Mouse (Mus musculus) intestine, embryonic 14.5 days (tissue): ENCODE results near the gene Epha1. TPM values are rescaled to one million over a fixed set of nuclear protein-coding genes. Genes with fewer than 3 reads are reported as not detected.

ENCODE experiments used
- ATAC-seq: fragments of 200-750 bp; cut with Nextera tagmentation; replicated peaks from 2 replicates; pipeline ENCODE4 v1.8.0; 2017; ENCODE audit warnings: low read depth, moderate number of reproducible peaks, moderate TSS enrichment, moderate library complexity; ENCODE audit not compliant: low FRiP score, low TSS enrichment
- DNase-seq: peaks from one replicate; pipeline ENCODE4 v3.0.0-alpha.2; 2018; ENCODE audit warnings: low spot score
- H3K27ac ChIP-seq: fragments of 300-500 bp; sonication (generic); 2 replicates; pipeline ENCODE4 v1.5.1; 2014; ENCODE audit warnings: low read depth, mild to moderate bottlenecking, control low read depth
- H3K27me3 ChIP-seq: fragments of 300-500 bp; sonication (generic); replicated peaks from 2 replicates; pipeline ENCODE4 v1.6.1; 2014; ENCODE audit warnings: low read length, control low read depth; ENCODE audit not compliant: control insufficient read depth, insufficient read depth
- H3K36me3 ChIP-seq: fragments of 300-500 bp; sonication (generic); 2 replicates; pipeline ENCODE4 v1.6.1; 2014; ENCODE audit warnings: low read length, control low read depth; ENCODE audit not compliant: control insufficient read depth, insufficient read depth
- H3K4me1 ChIP-seq: fragments of 300-500 bp; sonication (generic); replicated peaks from 2 replicates; pipeline ENCODE4 v1.6.1; 2014; ENCODE audit warnings: low read length, control low read depth, mixed read lengths; ENCODE audit not compliant: control insufficient read depth, insufficient read depth
- H3K4me2 ChIP-seq: fragments of 300-500 bp; sonication (generic); 2 replicates; pipeline ENCODE4 v1.6.1; 2014; ENCODE audit warnings: low read length
- H3K4me3 ChIP-seq: fragments of 300-500 bp; sonication (generic); 2 replicates; pipeline ENCODE4 v1.5.1; 2014; ENCODE audit warnings: low read depth, low read length, control low read depth, mixed read lengths
- H3K9ac ChIP-seq: fragments of 300-500 bp; sonication (generic); 2 replicates; pipeline ENCODE4 v1.6.1; 2014; ENCODE audit warnings: mild to moderate bottlenecking, low read length
- H3K9me3 ChIP-seq: fragments of 300-500 bp; sonication (generic); 2 replicates; pipeline ENCODE4 v1.6.1; 2016; ENCODE audit warnings: low read length, control low read depth; ENCODE audit not compliant: control insufficient read depth
- WGBS: fragments of 180-500 bp; shearing (Covaris S2); extraction: QIAGEN DNeasy Blood & Tissue Kit; methylation state at CpG from one replicate; pipeline ENCODE4 v1.1.7; 2014; 5-methylcytosine and 5-hydroxymethylcytosine counted together
- polyA plus RNA-seq: library from polyadenylated mRNA; unstranded; fragments of >200 nt; fragmentation: Nextera tagmentation; extraction: Ambion mirVana; gene quantifications from 2 replicates; pipeline ENCODE4 v1.2.1, GENCODE M21; 2014

The Epha1 gene
- polyA plus RNA-seq = 2.5 and 2.6 TPM in 2 replicates

DNA sequence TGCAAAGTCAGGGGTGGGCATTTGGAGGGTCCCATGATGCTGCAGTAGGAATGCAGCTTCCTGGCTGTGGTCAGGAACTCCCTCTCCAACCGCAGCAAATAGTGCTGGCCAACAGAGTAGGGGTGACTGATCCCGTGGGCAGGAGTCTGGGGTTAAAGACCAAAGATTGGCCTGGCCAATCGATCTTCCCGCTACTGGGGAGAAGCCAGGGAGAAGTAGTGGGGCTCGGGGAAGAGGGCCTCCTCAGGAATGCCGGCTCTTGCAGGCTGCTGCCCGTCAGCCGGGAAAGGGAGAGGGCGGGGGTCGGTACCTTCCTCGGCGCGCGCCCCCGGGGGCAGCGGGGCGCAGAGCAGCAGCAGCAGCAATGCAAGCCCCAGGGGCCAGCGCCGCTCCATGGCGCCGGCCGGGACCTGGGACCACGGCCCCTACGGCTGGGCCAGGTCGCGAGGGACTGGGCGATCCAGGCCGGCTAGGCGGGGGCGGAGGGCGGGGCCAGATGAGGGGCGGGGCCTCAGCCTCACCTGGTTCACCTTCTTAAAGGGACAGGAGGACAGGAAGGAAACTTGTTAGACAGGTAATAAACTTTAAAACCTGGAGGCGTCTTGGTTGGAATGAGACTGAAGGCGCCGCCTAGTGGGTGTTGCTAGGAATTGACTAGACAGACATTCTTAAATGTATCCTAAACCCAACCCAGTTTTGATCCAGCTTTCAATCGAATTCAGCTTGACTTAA, at the start of gene Epha1:
Gene Epha1, minus strand, starts transcription at position 453 of the 732 bp plus-strand sequence.
- H3K9ac ChIP-seq = peak within 1 kb of the TSS; percentile 22
- peaks cover 12% of the 10 kb centered on the region; the same call in 1 of the 2 replicates for H3K4me1 ChIP-seq
- WGBS = 1% methylated on average over 36 of the region's 36 CpGs
- H3K27ac ChIP-seq = no peak within 1 kb of the TSS
- DNase-seq = peak; percentile 85
- no peaks in the 10 kb centered on the region for H3K36me3 ChIP-seq
- H3K9me3 ChIP-seq = no peaks in the 10 kb centered on the region
- peak within 1 kb of the TSS; percentile 60 for H3K4me2 ChIP-seq
- ATAC-seq = peak; percentile 91
- H3K4me3 ChIP-seq = peak within 1 kb of the TSS; percentile 34
- H3K27me3 ChIP-seq = no peaks in the 10 kb centered on the region

DNA sequence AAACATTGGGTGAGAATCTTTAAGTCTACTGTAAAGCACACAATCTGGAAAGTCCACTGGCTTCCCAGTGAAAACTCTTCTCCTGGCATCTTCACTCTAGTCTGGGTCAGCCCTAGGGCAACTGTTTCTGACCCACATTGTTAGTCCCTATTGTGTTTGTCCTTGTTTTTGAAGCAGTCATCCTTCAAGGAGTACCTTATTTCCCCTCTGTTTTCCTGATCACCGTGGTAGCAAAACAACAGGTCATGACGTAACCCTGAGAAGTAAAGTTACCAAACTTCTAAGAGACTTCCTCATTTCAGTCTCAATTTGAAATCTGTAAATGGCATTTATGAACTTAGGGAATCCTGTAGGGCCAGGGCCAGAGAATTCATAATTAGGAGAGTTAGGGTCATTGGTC, 48.4 kb upstream of the Epha1 start:
- no peak overlapping the region for H3K9ac ChIP-seq
- no peaks in the 10 kb centered on the region for H3K27me3 ChIP-seq
- no peaks in the 10 kb centered on the region for H3K9me3 ChIP-seq
- H3K4me3 ChIP-seq = no peak overlapping the region
- no peak for DNase-seq
- H3K36me3 ChIP-seq = no peaks in the 10 kb centered on the region
- WGBS = 85% methylated on average over 2 of the region's 2 CpGs
- no peak overlapping the region for H3K27ac ChIP-seq
- ATAC-seq = no peak
- H3K4me1 ChIP-seq = no peaks in the 10 kb centered on the region
- H3K4me2 ChIP-seq = no peak overlapping the region

DNA sequence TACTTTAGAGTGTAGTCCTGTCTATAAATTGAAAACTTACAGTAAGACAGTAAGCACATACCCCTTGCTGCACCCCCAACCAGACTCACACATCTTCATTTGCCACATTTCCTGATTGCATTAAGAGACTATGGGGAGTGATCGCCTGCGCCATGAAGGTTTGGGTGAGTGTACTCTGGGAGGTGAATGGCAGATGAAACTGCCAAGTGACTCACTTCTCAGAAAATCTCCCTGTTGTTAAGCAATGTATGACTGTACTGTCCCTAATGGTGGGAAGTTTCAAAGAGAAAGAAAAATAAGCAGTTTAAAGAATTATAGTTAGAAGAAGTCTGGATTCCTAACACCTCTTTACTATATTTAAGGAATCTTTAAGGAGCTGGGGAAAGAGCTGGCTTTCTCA, 46.4 kb upstream of the Epha1 start:
- Histone ChIP-seq H3K4me2 (no peak overlapping the region), H3K9ac (no peak overlapping the region), H3K4me3 (no peak overlapping the region), H3K27ac (no peak overlapping the region), H3K4me1 (no peaks in the 10 kb centered on the region), H3K9me3 (no peaks in the 10 kb centered on the region), H3K36me3 (no peaks in the 10 kb centered on the region), H3K27me3 (no peaks in the 10 kb centered on the region)
- no peak for ATAC-seq
- WGBS = 88% methylated on average over 2 of the region's 2 CpGs
- no peak for DNase-seq

DNA sequence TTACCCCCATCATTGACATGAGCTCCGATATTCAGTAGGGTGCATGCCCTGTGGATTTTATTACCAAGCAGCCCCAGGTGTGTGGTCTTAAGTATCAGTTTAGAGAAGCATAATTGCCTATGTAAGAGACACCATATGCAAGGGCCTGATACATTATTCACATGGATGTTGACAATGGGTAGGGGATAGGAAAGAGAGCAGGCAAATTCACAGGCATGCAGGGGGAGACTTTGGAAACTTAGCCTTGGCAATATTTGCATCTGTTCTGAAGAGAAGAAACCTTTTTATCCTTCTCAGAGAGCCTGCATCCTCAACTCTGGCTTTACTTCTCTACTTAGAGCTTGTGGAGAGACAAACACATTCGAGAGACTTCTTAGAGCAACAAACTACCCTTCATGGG, 32.1 kb upstream of the Epha1 start, which contains the start of gene Tas2r135:
Gene Tas2r135, plus strand, starts transcription at position 301 of the 400 bp plus-strand sequence.
- no peak within 1 kb of the TSS for H3K27ac ChIP-seq
- 79% methylated on average over 2 of the region's 2 CpGs for WGBS

DNA sequence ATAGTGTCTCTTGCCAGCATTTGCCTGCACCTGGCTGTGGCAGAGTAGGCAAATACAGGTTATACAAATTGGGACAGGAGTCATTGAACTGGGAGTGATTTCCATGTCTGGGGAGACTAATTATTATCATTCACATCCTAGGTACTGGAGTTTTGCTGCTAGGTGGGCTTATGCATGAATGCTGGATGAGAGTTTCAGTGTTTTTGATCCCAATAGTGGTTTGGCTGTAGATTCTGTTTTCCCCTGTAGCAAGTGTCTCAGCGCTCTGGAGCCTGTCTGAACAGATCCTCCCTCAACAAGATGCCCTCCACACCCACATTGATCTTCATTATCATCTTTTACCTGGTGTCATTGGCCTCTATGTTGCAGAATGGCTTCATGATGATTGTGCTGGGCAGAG, 26.9 kb upstream of the Epha1 start, which contains the start of gene Tas2r143:
Gene Tas2r143, plus strand, starts transcription at position 301 of the 400 bp plus-strand sequence.
- Histone ChIP-seq H3K4me3 (no peak within 1 kb of the TSS), H3K9ac (no peak within 1 kb of the TSS), H3K27ac (no peak within 1 kb of the TSS), H3K4me2 (no peak within 1 kb of the TSS), H3K4me1 (peaks cover 8% of the 10 kb centered on the region; the same call in 1 of the 2 replicates), H3K27me3 (no peaks in the 10 kb centered on the region), H3K9me3 (no peaks in the 10 kb centered on the region), H3K36me3 (no peaks in the 10 kb centered on the region)
- DNase-seq (no peak), ATAC-seq (no peak)
- 82% methylated on average over 1 of the region's 1 CpGs for WGBS

More for the DNA sequence above, 32.1 kb upstream of the Epha1 start, which contains the start of gene Tas2r135:
- H3K4me1 ChIP-seq = no peaks in the 10 kb centered on the region
- no peak within 1 kb of the TSS for H3K9ac ChIP-seq
- no peak for ATAC-seq
- H3K4me2 ChIP-seq = no peak within 1 kb of the TSS
- no peak for DNase-seq
- no peak within 1 kb of the TSS for H3K4me3 ChIP-seq
- no peaks in the 10 kb centered on the region for H3K9me3 ChIP-seq
- no peaks in the 10 kb centered on the region for H3K36me3 ChIP-seq
- H3K27me3 ChIP-seq = no peaks in the 10 kb centered on the region

DNA sequence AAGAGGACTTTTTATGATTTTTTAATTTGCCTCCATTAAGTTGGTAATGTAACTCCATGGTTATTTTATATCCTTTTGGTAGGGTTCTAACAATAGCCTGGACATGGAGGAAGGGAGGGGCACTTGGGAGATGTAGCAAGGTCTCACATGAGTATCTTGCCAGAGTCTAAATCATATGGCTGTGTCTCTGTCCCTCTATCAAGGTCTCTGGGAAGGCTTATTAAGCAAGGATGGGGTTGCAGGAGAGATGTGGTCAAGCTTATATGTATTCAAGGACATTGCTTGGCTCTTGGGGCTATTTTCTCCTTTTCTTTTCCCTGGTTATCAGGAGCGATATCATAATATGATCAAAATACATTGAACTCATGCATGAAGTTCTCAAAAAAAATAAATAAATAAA, 25.9 kb upstream of the Epha1 start:
- Histone ChIP-seq H3K4me2 (no peak overlapping the region), H3K36me3 (no peaks in the 10 kb centered on the region), H3K9ac (no peak overlapping the region), H3K27me3 (no peaks in the 10 kb centered on the region), H3K4me1 (peaks cover 8% of the 10 kb centered on the region; the same call in 1 of the 2 replicates), H3K27ac (no peak overlapping the region), H3K4me3 (no peak overlapping the region), H3K9me3 (no peaks in the 10 kb centered on the region)
- DNase-seq (no peak), ATAC-seq (no peak)
- WGBS = 96% methylated on average over 1 of the region's 1 CpGs

DNA sequence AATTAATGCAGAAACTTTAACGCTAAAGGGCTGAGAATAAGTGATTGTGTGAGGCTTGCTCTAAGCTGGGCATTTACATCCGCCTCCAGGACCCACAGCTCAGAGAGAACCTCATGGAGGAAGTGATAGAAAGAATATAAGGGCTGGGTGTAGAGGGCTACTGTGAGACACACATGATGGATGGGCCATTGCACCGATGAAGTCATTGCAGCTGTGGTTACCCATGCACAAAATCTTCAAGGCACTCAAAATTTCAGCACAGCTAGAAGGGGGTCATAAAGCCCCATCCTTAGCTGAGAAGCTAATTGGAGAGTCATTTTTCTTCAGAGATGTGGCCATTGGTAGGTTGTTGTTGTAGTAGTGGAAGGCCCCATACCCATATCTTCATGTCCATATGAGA, 25.2 kb upstream of the Epha1 start:
- Histone ChIP-seq H3K36me3 (no peaks in the 10 kb centered on the region), H3K9me3 (no peaks in the 10 kb centered on the region), H3K27ac (no peak overlapping the region), H3K9ac (no peak overlapping the region), H3K4me3 (no peak overlapping the region), H3K27me3 (no peaks in the 10 kb centered on the region), H3K4me2 (no peak overlapping the region), H3K4me1 (peaks cover 8% of the 10 kb centered on the region; the same call in 1 of the 2 replicates)
- no peak for DNase-seq
- no peak for ATAC-seq
- WGBS = 88% methylated on average over 3 of the region's 3 CpGs

DNA sequence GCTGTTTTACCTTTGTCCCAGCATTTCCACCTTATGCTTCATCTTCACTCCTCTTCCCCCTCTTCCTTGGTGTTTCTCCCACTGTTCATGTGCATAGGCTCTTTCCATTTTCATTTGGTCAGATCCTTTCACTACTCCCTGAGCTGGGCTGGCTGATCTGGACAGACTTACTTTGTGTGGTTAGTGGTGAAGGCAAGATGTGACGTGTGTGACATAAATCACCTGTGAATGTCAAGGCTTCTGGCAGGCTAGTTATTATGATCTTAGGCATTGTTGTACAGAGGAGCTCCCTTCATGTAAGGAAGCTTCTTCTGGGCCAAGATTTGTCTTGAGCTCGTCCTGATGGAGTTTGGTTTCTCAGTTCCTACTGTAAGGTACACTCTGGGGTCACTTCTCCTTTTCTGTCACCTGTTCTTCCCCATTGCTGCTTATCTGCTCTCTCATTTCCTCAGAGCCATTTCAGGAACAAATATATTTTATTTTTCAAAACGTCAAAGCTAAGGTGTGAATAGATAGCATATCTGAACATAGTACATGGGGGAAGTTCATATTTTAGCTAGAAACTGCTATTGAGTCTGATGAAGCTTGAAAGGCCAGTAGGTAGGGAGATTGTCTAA, 24.1 kb upstream of the Epha1 start:
- Histone ChIP-seq H3K9ac (no peak overlapping the region), H3K4me2 (no peak overlapping the region), H3K36me3 (no peaks in the 10 kb centered on the region), H3K27me3 (no peaks in the 10 kb centered on the region), H3K4me3 (no peak overlapping the region), H3K27ac (no peak overlapping the region), H3K4me1 (peaks cover 8% of the 10 kb centered on the region; the same call in 1 of the 2 replicates), H3K9me3 (no peaks in the 10 kb centered on the region)
- ATAC-seq (no peak), DNase-seq (no peak)
- WGBS = 65% methylated on average over 3 of the region's 3 CpGs
